Mouse (Mus musculus): ENCODE results near the gene Dnaja3. TPM values are rescaled to one million over a fixed set of nuclear protein-coding genes. Genes with fewer than 3 reads are reported as not detected.

Gene Dnaja3
- total RNA-seq (2021) = 100 to 1,000 TPM in 1 of 2 experiments, 10 to 100 TPM in 1; 91.1 to 101 TPM
- long read RNA-seq, experiment 1, transcript Dnaja3-201 (12 exons, 2,648 nt) = minor isoform, 58 of 228 reads
- long read RNA-seq, experiment 1, transcript Dnaja3-202 (11 exons, 2,505 nt) = major isoform, 153 of 228 reads
- long read RNA-seq, experiment 1, partial matches to known transcripts = 10 of 228 reads
- long read RNA-seq, experiment 1, other reads (novel, unspliced or antisense) = 7 of 228 reads
- long read RNA-seq, experiment 2, transcript Dnaja3-202 (11 exons, 2,505 nt) = major isoform, 110 of 177 reads
- long read RNA-seq, experiment 2, transcript Dnaja3-201 (12 exons, 2,648 nt) = minor isoform, 45 of 177 reads
- long read RNA-seq, experiment 2, partial matches to known transcripts = 12 of 177 reads
- long read RNA-seq, experiment 2, other reads (novel, unspliced or antisense) = 10 of 177 reads

- DNase-seq (ENCODE audit: low spot score) = peak; percentile 92
Observed at GRCm38 (mm10) chr16:4639831-4640237, at the start of gene Dnaja3, which contains the start of gene Vasn. TSS of gene Dnaja3 (plus strand) at chr16:4639989. TSS of gene Vasn (plus strand) at chr16:4639941.

- no peak for DNase-seq (ENCODE audit: low spot score)
Observed at GRCm38 (mm10) chr16:4590236-4590635, 49.6 kb upstream of the Dnaja3 start.

GRCm38 (mm10) chr16:4592909-4593875 is 46.6 kb upstream of the Dnaja3 start:
- DNase-seq (ENCODE audit: low spot score) = peak; percentile 54

GRCm38 (mm10) chr16:4593971-4594813 is 45.6 kb upstream of the Dnaja3 start, which contains the start of gene Glis2:
TSS of gene Glis2 (plus strand) at chr16:4594713.
- DNase-seq (ENCODE audit: low spot score) = no peak

GRCm38 (mm10) chr16:4594814-4595526 is 44.8 kb upstream of the Dnaja3 start:
- DNase-seq (ENCODE audit: low spot score) = no peak

GRCm38 (mm10) chr16:4595527-4595963 is 44.2 kb upstream of the Dnaja3 start:
- no peak for DNase-seq (ENCODE audit: low spot score)

- DNase-seq (ENCODE audit: low spot score) = no peak
Observed at GRCm38 (mm10) chr16:4596141-4596728, 43.6 kb upstream of the Dnaja3 start.

GRCm38 (mm10) chr16:4596836-4597235 is 43.0 kb upstream of the Dnaja3 start:
- no peak for DNase-seq (ENCODE audit: low spot score)

GRCm38 (mm10) chr16:4597296-4597695 is 42.5 kb upstream of the Dnaja3 start:
- no peak for DNase-seq (ENCODE audit: low spot score)

GRCm38 (mm10) chr16:4598041-4598440 is 41.7 kb upstream of the Dnaja3 start:
- no peak for DNase-seq (ENCODE audit: low spot score)

GRCm38 (mm10) chr16:4598891-4599543 is 40.8 kb upstream of the Dnaja3 start:
- DNase-seq (ENCODE audit: low spot score) = no peak

GRCm38 (mm10) chr16:4599616-4600015 is 40.2 kb upstream of the Dnaja3 start:
- DNase-seq (ENCODE audit: low spot score) = no peak

GRCm38 (mm10) chr16:4600701-4601310 is 39.0 kb upstream of the Dnaja3 start:
- DNase-seq (ENCODE audit: low spot score) = no peak

GRCm38 (mm10) chr16:4602189-4602588 is 37.6 kb upstream of the Dnaja3 start:
- no peak for DNase-seq (ENCODE audit: low spot score)

GRCm38 (mm10) chr16:4602766-4603452 is 36.9 kb upstream of the Dnaja3 start:
- no peak for DNase-seq (ENCODE audit: low spot score)

GRCm38 (mm10) chr16:4603453-4603837 is 36.3 kb upstream of the Dnaja3 start:
- DNase-seq (ENCODE audit: low spot score) = no peak

GRCm38 (mm10) chr16:4604293-4604837 is 35.4 kb upstream of the Dnaja3 start:
- DNase-seq (ENCODE audit: low spot score) = no peak

GRCm38 (mm10) chr16:4605514-4606131 is 34.2 kb upstream of the Dnaja3 start:
- no peak for DNase-seq (ENCODE audit: low spot score)

Measured in gastrocnemius, adult 18-20 months (tissue).